Mouse (Mus musculus): ENCODE data around the gene Rnf151.

DNA sequence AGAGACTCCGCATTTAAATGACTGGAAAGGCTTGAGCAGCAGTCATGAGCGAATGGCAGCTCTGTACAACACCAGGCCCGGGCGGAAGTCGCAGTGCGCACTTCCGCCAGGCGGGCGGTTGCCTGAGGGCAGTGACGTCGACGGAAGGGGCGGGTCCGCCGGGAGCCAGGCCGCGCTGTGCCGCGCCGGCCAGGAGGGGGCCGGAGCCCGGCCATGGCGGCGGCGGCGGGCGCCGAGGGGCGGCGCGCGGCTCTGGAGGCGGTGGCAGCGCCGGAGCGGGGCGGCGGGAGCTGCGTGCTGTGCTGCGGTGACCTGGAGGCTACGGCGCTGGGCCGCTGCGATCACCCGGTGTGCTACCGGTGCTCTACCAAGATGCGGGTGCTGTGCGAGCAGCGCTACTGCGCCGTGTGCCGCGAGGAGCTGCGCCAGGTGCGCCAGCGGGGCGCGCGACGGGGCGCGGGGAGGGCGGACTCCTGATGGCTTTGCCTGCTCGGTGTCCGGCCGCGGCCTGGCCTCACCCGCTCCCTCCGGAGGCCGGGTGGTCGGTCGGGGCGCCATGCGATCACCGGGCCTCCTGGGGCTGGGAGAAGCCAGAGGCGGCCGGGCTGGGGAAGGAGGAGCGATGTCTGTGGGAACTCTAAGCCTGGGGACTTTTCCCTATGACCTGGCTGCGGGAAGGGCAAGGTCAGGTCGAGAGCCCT, 48.2 kb downstream of the Rnf151 start, which contains the start of gene Zfp598:
- TF ChIP-seq CTCF (IDR thresholded peaks at IDR 0.05; ENCODE audit: low read depth) (peak; percentile 47), EP300 (IDR thresholded peaks at IDR 0.05; ENCODE audit: low read depth) (no peak)

Measured in liver, postnatal 0 days (tissue).